Mouse (Mus musculus) liver, postnatal 0 days (tissue): ENCODE results near the gene Zfyve28.

Experiments used
- CTCF ChIP-seq: sonication (generic); IDR thresholded peaks from 2 replicates; pipeline ENCODE4 v1.5.1; 2016; ENCODE audit warnings: antibody characterized with exemption, low read depth
- EP300 ChIP-seq: IDR thresholded peaks from 2 replicates; pipeline ENCODE4 v1.6.1; 2016; ENCODE audit warnings: antibody characterized with exemption, low read depth, mild to moderate bottlenecking

DNA sequence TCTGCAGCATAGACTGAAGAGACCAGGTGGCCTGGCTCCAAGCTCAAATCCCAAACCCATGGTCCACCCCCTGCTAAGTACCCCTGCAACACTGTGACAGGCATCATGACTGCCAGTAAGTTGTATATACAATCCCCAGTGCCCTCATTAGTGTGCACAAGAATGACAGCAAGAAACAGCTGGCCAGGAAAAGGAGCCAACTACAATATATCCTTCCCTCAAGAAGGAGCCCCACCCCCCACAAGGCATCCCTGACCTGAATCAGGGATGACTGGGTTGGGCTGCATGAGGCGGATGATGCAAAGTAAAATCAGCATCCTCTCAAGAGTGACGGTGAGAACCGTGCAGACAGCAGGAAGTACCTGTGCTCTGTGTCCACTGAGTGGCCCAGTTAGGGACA, 38.2 kb downstream of the Zfyve28 start:
- no peak for TF ChIP-seq CTCF
- TF ChIP-seq EP300, result no peak
